8 mouse cellular contexts compared by ENCODE assay signal in the genomic region with DNA sequence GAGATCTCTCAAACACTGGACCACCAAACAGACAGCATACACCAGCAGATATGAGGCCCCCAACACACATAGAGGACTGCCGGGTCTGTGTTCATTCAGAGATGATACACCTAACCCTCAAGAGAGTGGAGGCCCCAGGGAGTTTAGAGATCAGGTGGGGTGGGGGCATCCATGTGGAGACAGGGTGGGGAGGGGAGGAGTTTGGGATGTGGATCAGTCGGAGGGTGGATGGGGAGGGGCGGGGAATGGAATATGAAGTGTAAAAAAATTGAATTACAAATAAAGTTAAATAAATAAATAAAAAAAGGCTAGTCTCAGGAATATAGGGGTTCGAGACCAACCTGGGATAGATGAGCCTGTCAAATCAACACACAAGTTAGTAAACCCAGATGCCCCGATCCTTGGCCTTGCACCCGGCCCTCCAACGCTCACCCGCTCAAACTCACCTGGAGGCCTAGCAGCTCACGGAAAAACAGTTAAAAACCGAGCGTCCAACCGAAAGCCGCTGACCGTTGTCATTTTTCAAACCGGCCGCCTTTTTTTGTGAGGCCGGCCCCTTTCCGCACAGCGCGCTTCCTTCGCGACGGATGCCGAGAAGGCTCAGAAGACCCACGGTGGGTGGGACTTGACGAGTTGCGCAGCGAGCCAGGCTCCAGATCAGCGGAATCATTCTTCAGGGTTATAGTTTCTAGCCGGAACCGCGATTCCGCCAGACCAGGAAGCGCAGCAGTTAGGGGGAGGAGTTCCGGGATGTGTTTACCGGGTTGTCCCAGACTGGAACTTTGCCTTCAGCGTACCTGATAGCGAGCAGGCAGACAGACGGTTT. TPM values are rescaled to one million over a fixed set of nuclear protein-coding genes. Genes with fewer than 3 reads are reported as not detected.
DNase-seq lines count a peak whose midpoint lies in the region; ATAC-seq and TF ChIP-seq lines count a peak whose summit lies in the region.

A gene (minus strand): TSS at position 589 of the 826 bp plus-strand sequence.

- peak; percentile 94 to 96 for DNase-seq in gastrocnemius, adult 8-10 months (ENCODE audit: low spot score in 2 of 2)
- peak; percentile 97 for DNase-seq in hindlimb bud, embryonic 11.5 days (ENCODE audit: extremely low spot score, low read depth, low spot score)
- DNase-seq in left cerebral cortex, adult 8-10 months (ENCODE audit: low spot score in 2 of 2), result peak; percentile 96 to 99
- peak; percentile 99 for DNase-seq in right cerebral cortex, postnatal 10 days (ENCODE audit: low spot score in 2 of 2)
- peak; percentile 96 for DNase-seq in urinary bladder, postnatal 25 days (ENCODE audit: low spot score)

- no peak for TF ChIP-seq CTCF in cortical plate, adult 2 months (IDR thresholded peaks at IDR 0.05; ENCODE audit: extremely low read depth, insufficient read depth, low read length)

- TF ChIP-seq POLR2A in cortical plate, adult 2 months (IDR thresholded peaks at IDR 0.05; ENCODE audit: extremely low read depth, insufficient read depth, low read length), result peak; percentile 97

- H3K4me3 ChIP-seq in cortical plate, adult 2 months (ENCODE audit: insufficient read depth, low read length), result peak within 1 kb of the TSS; percentile 42
- H3K4me3 ChIP-seq in megakaryocyte, embryonic 14.5 days (replicated peaks), result peak within 1 kb of the TSS; percentile 94

- no peaks in the 10 kb centered on the region for H3K4me1 ChIP-seq in cortical plate, adult 2 months (ENCODE audit: control insufficient read depth, insufficient read depth, low read length)
- peaks cover 22% of the 10 kb centered on the region for H3K4me1 ChIP-seq in megakaryocyte, embryonic 14.5 days

- peak within 1 kb of the TSS; percentile 51; the same call in 1 of the 2 replicates for H3K27ac ChIP-seq in cortical plate, adult 2 months (ENCODE audit: insufficient read depth, low read length)

- no peaks in the 10 kb centered on the region for H3K9me3 ChIP-seq in megakaryocyte, embryonic 14.5 days

- ATAC-seq in activated CD4-positive, CD25-positive, alpha-beta regulatory T cell, adult 4 months, result peak; percentile 97

- no peaks in the 10 kb centered on the region for H3K27me3 ChIP-seq in megakaryocyte, embryonic 14.5 days (replicated peaks)

- H3K36me3 ChIP-seq in megakaryocyte, embryonic 14.5 days (replicated peaks; ENCODE audit: low read length), result peaks cover 21% of the 10 kb centered on the region

RNA-seq across cellular contexts. Expression of the gene that starts here (rescaled TPM):
- polyA plus RNA-seq in activated CD4-positive, CD25-positive, alpha-beta regulatory T cell, adult 4 months (2017; shearing (Covaris generic)), result 10 to 100 TPM; 16.5 to 18.7 TPM
- polyA plus RNA-seq in cortical plate, adult 2 months (2012; rRNA removed), result 1.8 and 1.9 TPM in 2 replicates
- total RNA-seq in gastrocnemius, adult 8-10 months (2022), result under 1 TPM in 1 of 4 experiments, not detected in 3; 0.24 TPM
- 1 to 10 TPM; 1.6 to 2.9 (median 2.2) TPM for total RNA-seq in left cerebral cortex, adult 8-10 months (2022)
- 3.1 TPM in 1 of 2 replicates, not detected in the other for polyA plus RNA-seq in megakaryocyte, embryonic 14.5 days (2012; ENCODE audit: insufficient read depth, low replicate concordance)

Comparison
In these comparisons a context has a peak if more than half of its experiments do, and no peak if none do; other contexts are left out.
1. Peak in every context shown above with its lines: DNase-seq, ATAC-seq, H3K4me3 ChIP-seq and H3K27ac ChIP-seq.
2. Peak in DNase-seq in gastrocnemius, adult 8-10 months; RNA of the gene not detected or under 1 TPM.